Mouse (Mus musculus): Measurements from ENCODE around the gene Eef1a1.

Eef1a1 gene

DNA sequence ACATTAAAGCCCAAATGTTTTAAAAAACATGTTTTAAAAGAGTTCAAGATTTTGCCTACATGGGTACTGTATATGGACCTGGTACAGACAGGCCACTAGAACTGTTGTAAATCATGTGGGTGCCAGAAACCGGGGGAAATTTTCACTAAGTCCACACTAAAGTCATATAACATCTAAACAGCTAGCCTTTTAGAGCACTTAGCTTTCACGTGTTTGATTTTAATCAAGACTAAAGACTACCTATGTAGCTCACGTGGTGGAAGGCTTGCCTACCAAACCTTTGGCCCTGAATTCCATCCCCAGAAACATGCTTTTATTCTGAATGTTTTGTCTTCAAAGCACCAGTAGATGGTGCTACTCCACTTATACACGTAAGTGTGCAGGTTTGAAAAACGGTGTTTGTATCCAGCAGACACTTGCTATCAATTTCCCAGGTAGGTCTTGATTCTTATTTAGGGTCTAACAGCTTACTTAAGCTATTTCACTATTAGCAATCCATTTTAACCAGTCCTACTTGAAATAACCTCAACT is 11.9 kb downstream of the Eef1a1 start:
- DNase-seq (ENCODE audit: low spot score in 2 of 2) = no peak

DNA sequence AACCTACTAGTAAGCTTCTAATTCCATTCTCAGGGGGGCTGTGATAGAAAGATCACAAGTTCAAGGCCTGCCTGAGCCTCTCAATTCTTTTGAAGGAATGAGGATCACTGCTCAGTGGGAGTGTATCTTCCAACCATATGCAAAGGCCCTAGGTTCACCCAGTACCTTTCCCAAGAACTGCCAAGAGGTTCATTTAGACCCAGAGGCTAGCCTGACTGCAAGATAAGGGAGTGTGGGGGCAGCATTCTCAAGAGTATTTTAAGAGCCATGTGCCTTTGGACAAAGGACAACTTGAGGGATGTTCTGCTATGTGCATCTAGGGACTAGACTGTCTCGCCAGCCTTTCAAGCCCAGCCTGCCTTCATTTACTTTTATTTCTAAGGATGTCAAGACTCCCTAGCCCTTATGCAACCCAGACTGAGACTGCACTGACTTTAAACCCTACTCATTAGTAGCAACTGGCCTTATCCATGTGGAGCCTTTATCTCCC is 12.4 kb downstream of the Eef1a1 start:
- no peak for DNase-seq (ENCODE audit: low spot score in 2 of 2)

GRCm38 (mm10) chr9:78475873-78476272 is 13.1 kb downstream of the Eef1a1 start:
- no peak for DNase-seq (ENCODE audit: low spot score in 2 of 2)

DNA sequence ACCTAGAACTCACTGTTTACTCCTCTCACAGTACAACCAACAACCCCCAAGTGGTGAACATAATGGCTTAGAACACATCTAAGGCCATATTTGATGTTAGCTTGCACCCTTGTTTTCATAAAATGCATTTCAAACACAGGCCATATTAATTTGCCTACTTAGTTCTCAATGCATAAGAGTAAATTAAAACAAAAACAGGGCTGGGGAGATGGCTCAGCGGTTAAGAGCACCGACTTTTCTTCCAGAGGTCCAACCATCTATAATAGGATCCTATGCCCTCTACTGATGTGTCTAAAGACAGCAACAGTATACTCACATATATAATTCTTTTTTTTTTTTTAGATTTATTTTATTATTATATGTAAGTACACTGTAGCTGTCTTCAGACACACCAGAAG is 13.6 kb downstream of the Eef1a1 start:
- DNase-seq (ENCODE audit: low spot score in 2 of 2) = no peak

DNA sequence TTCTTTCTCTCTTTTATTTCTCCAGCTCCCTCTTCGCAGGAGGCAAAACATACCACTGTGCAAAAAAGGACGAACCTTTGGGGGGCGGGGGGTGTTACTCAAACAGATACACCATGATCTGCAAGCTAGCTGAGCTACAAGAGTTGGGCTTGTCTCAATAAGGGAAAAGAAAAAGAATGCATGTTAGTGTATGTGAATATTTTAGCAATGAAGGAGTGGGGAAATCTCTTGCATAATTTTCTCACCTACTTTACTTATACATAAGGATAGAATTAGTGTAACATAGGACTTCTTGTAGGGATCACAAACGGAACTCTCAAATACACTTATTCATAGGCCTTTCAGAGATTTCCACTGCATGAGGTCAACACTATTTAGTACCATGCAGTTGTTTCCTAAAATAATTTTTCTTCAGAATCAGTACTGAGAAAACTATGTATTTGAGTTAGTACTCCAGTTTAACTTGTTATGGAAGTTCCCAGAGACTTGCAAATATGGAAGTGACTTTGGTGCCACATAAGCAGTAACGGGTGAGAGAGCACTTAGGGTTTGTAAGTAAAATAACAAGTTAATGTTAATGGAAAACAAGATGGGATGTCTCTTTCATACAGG is 14.1 kb downstream of the Eef1a1 start:
- no peak for DNase-seq (ENCODE audit: low spot score in 2 of 2)

GRCm38 (mm10) chr9:78474270-78474669 is 14.7 kb downstream of the Eef1a1 start:
- DNase-seq (ENCODE audit: low spot score in 2 of 2) = no peak

DNA sequence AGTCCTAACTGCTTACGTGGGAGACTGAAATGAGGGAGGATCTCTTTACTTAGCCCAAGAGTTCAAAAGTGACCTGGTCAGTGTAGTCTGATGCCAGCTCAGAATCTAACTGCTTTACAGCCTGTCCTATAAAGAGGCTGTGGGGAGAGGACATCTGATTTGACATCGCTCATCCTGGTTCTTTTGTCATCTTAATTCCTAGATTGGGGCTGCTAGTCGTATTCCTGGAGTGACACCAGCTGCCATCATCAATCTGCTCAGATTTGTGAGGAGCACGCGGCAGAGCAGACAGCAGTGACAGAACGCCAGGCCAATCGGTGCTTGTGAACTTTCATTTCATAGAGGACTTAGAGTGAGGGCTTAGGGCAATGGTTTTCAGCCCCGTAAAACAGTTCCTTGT is 15.4 kb downstream of the Eef1a1 start:
- DNase-seq (ENCODE audit: low spot score in 2 of 2) = no peak

DNA sequence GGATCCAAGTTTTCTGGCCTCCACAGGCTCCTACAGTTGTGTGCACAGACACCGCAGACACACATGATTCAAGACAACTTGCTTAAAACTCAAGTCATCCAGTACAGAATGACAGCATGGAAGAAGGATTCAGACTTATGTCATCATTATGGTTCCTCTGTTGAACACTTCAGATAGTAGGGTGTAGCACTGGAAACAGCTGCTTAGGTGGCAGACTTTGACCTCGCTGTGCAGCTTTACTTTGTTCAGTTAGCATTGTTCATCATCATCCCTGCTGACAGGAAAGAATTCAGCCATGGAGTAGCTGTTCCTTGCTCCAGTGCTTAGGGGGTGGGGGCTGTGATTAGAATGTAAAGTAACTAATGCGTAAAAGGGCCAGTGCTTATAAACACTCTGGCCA is 23.2 kb downstream of the Eef1a1 start:
- DNase-seq (ENCODE audit: low spot score in 2 of 2) = no peak

GRCm38 (mm10) chr9:78463337-78463736 is 25.6 kb downstream of the Eef1a1 start:
- no peak for DNase-seq (ENCODE audit: low spot score in 2 of 2)

DNA sequence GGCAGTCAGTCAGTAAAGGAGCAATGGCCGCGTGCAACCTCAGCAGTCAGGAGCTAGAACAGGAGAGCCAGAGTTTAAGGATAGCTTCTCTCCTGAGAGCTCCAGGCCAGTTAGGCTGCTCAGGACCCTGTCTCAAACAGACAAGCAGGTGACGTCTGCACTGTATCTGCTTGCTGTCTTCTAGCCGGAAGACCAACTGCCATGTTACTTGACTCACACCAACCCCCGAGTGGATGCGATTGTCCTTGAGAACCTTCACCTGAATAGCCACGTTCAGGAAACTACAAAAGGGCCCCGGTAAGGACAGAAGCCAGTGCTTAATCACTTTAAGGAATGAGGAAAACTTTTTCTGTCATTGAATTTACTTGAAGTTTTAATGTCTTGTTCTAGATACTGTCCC is 31.9 kb downstream of the Eef1a1 start:
- DNase-seq (ENCODE audit: low spot score in 2 of 2) = no peak

DNA sequence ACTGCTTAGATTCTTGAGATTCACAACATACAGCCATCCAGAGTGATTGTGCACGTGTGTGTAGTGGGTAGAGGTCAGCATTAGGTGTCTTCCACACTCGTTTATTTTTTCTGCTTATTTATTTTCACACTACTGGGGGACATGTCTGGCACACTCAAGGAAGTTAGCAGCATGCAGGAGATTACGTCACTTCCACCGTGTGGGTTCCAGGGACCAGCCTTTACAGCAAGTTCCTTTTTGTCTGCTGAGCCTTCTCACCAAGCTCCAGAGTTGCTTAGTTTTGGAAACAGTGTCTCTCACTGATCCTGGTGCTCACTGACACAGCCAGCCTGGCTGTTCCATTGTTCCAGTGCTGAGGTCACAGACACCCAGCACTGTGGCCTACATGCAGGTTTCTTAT is 37.6 kb downstream of the Eef1a1 start:
- DNase-seq (ENCODE audit: low spot score in 2 of 2) = no peak

DNA sequence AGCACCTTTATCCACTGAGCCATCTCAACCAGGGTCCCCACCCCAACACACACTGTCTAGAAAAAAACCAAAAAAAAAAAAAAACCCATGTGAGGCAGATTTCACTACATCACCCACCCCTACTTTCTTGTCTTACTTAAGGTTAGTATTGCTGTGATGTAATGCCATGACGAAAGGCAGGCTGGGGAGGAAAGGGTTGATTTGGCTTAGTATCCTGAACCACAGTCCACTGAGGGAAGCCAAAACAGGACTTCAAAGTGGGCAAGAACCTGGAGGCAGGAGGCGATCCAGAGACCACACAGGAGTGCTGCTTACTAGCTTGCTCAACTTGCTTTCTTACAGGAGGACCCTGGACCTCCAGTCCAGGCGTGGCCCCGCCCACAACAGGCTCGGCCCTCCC is 38.5 kb downstream of the Eef1a1 start:
- no peak for DNase-seq (ENCODE audit: low spot score in 2 of 2)

- peak; percentile 75 to 83 for DNase-seq (ENCODE audit: low spot score in 2 of 2)
These were observed 40.7 kb downstream of the Eef1a1 start, which contains the start of the genes Mto1 and Gm17324 for GRCm38 (mm10) chr9:78447973-78448873. Gene Mto1 (plus strand): TSS chr9:78448208. Gene Gm17324 (minus strand): TSS chr9:78448786.

GRCm38 (mm10) chr9:78447606-78447972 is 41.4 kb downstream of the Eef1a1 start:
- DNase-seq (ENCODE audit: low spot score in 2 of 2) = no peak

DNA sequence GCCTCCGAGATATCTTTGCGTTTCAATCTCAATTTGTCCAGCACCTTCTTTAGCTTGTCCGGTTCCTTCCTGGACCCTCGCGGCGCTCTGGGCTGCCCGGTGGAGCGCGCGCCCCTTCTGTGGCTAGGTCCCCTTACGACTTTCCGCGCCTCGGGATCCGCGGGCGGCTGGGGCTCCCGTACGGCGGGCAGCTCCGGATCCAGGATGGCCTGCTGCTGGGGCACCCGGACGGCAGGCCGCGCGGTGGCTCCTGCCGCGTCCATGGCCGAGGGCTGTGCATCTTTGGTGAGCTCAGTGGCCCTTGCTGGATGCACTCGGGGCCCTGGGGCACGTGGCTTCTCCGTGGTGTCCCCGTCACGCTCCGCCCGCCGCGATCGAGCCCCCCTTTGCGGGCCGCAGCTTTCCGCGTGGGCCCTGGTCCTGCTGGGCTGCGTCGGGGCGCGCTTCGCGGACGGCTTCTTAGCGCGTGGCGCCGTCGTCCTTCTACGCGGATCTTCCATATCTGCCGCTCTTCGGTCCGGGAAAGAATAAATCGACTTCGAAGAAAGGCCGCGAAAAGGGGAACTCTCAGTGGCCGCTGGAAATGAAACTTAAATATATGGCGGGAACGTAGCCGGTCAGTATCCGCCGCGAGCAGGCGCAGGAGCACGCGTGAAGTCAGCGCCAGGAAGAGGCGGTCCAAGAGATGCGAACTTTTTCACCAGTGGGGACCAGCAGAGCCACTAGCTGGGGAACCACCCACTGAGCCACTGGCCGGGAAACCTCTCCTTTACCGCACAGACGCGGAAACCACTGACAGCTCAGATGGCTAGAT is 46.2 kb downstream of the Eef1a1 start, which contains the start of gene Cgas:
TSS of gene Cgas (minus strand) at position 659 of the 814 bp plus-strand sequence.
- peak in 1 of 2 experiments; percentile 21 for DNase-seq (ENCODE audit: low spot score in 2 of 2)

DNA sequence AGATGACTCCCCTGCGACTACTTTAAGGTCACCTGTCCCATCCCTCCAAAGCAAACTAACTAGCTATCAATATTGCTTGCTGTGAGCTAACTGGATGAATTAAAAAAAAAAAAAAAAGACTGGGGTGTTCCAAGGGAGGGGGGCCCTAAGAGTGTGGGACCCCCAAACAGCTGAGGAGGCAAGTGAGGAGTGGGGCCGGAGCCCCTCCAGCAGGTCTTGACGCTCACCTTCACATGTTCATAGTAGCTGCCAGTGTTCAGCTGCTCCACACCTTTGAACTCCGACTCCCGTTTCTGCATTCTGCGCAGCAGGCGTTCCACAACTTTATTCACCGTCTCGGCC is 46.7 kb downstream of the Eef1a1 start:
- DNase-seq (ENCODE audit: low spot score in 2 of 2) = no peak

GRCm38 (mm10) chr9:78439426-78439825 is 49.5 kb downstream of the Eef1a1 start:
- no peak for DNase-seq (ENCODE audit: low spot score in 2 of 2)

GRCm38 (mm10) chr9:78432471-78432870 is 56.5 kb downstream of the Eef1a1 start:
- DNase-seq (ENCODE audit: low spot score in 2 of 2) = no peak

- no peak for DNase-seq (ENCODE audit: low spot score in 2 of 2)
These were observed 58.5 kb downstream of the Eef1a1 start for GRCm38 (mm10) chr9:78430486-78430885.

DNA sequence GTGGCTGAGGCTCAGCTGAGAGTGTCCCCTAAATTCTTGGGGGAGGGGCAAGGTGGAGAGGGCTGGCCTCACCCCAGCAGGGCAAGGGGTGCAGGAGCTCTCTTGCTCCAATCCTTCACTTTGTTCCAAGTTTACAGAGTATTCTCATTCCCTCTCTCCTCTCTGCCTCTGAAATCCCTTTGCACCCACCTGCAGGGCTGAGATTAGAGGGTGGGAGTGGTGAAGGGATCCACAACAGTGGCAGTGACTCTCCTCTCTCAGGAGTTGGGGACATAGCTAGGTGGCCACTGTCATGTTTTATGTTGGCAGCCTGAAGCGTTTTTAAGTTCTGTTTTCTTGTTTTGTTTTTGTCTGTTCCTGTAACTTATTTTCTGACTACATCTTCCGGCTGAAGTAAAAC is 59.4 kb downstream of the Eef1a1 start:
- no peak for DNase-seq (ENCODE audit: low spot score in 2 of 2)

DNA sequence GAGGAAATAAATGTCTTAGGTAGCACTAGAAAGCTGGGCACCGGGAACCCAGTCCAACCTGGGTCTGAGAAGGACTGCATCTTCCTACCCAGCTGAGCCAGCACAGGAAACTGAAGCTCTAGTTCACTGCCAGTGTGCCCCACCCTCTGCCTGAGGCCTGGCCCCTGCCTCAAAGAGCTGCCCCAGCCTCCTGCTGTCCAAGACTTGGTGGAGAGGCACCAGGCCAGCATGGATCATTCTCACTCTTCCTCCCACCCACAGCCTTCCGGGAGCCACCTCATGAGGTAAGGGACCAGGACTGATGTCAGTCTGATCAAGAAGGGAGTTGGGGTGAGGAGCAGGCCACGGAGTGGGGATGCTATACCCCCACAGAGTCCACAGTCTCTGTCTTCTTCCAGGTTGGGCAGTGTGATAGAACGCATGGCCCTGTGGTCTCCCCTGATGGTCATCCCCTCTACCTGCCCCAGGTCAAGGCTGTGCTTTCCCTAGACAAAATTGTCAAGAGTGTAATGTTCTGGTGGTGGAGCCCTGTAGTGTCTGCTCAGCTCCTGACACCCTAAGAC is 60.0 kb downstream of the Eef1a1 start:
- no peak for DNase-seq (ENCODE audit: low spot score in 2 of 2)
